Mouse (Mus musculus) neural tube, embryonic 11.5 days (tissue): Measurements from ENCODE around the gene Elavl1. TPM values are rescaled to one million over a fixed set of nuclear protein-coding genes. Genes with fewer than 3 reads are reported as not detected.

Experiments used
- ATAC-seq: fragments of 200-750 bp; cut with Nextera tagmentation; 2 replicates; pipeline ENCODE4 v1.8.0; 2017; ENCODE audit warnings: moderate number of reproducible peaks, mild to moderate bottlenecking, moderate TSS enrichment, moderate library complexity; ENCODE audit not compliant: insufficient read depth, low FRiP score, low TSS enrichment
- DNase-seq: peaks from one replicate; pipeline ENCODE4 v3.0.0-alpha.2; 2015; ENCODE audit warnings: low spot score
- H3K27ac ChIP-seq: fragments of 300-500 bp; sonication (generic); 2 replicates; pipeline ENCODE4 v1.5.1; 2014; ENCODE audit warnings: low read depth, mild to moderate bottlenecking, low read length
- H3K27me3 ChIP-seq: fragments of 300-500 bp; sonication (generic); 2 replicates; pipeline ENCODE4 v1.6.1; 2014; ENCODE audit warnings: mild to moderate bottlenecking, low read length, mixed read lengths; ENCODE audit not compliant: control insufficient read depth, insufficient read depth
- H3K36me3 ChIP-seq: fragments of 300-500 bp; sonication (generic); 2 replicates; pipeline ENCODE4 v1.6.1; 2014; ENCODE audit warnings: mild to moderate bottlenecking, low read length, moderate library complexity, mixed read lengths; ENCODE audit not compliant: control insufficient read depth, insufficient read depth
- H3K4me1 ChIP-seq: fragments of 300-500 bp; sonication (generic); 2 replicates; pipeline ENCODE4 v1.6.1; 2014; ENCODE audit warnings: low read length, mixed read lengths; ENCODE audit not compliant: control insufficient read depth, insufficient read depth
- H3K4me2 ChIP-seq: fragments of 300-500 bp; sonication (generic); 2 replicates; pipeline ENCODE4 v1.6.1; 2014; ENCODE audit warnings: low read depth, mild to moderate bottlenecking, moderate library complexity
- H3K4me3 ChIP-seq: fragments of 300-500 bp; sonication (generic); 2 replicates; pipeline ENCODE4 v1.5.1; 2014; ENCODE audit warnings: low read depth, low read length
- H3K9ac ChIP-seq: fragments of 300-500 bp; sonication (generic); 2 replicates; pipeline ENCODE4 v1.6.1; 2014; ENCODE audit warnings: mild to moderate bottlenecking, low read length
- H3K9me3 ChIP-seq: fragments of 300-500 bp; sonication (generic); 2 replicates; pipeline ENCODE4 v1.6.1; 2016; ENCODE audit warnings: low read length; ENCODE audit not compliant: control insufficient read depth
- WGBS: fragments of 180-500 bp; shearing (Covaris S2); extraction: QIAGEN DNeasy Blood & Tissue Kit; methylation state at CpG from one replicate; pipeline ENCODE4 v1.1.7; 2014; 5-methylcytosine and 5-hydroxymethylcytosine counted together
- polyA plus RNA-seq: library from polyadenylated mRNA; unstranded; fragments of >200 nt; fragmentation: Nextera tagmentation; extraction: Ambion mirVana; gene quantifications from 2 replicates; pipeline ENCODE4 v1.2.1, GENCODE M21; 2014

Gene Elavl1
- 310 and 311 TPM in 2 replicates for polyA plus RNA-seq

GRCm38 (mm10) chr8:4324983-4325750 lies at the start of gene Elavl1, which contains the start of gene Ccl25:
Gene Elavl1 (minus strand): TSS chr8:4325413.
Gene Ccl25 (plus strand): TSS chr8:4325210.
- H3K9ac ChIP-seq = peak within 1 kb of the TSS; percentile 94
- H3K4me2 ChIP-seq = peak within 1 kb of the TSS; percentile 72
- under 1% methylated on average over 57 of the region's 78 CpGs for WGBS
- no peaks in the 10 kb centered on the region for H3K27me3 ChIP-seq
- peaks cover 10% of the 10 kb centered on the region for H3K36me3 ChIP-seq
- peak within 1 kb of the TSS; percentile 65 for H3K27ac ChIP-seq
- peak; percentile 98 for ATAC-seq
- no peaks in the 10 kb centered on the region for H3K9me3 ChIP-seq
- peak; percentile 97 for DNase-seq
- peak within 1 kb of the TSS; percentile 84 for H3K4me3 ChIP-seq
- 0 out of 2 replicates have a peak, but pooled peaks cover 12% of the 10 kb centered on the region for H3K4me1 ChIP-seq

- 81% methylated on average over 2 of the region's 2 CpGs for whole genome bisulfite sequencing
- Histone ChIP-seq H3K27ac (no peak overlapping the region), H3K9me3 (no peaks in the 10 kb centered on the region), H3K4me3 (no peak overlapping the region), H3K36me3 (no peaks in the 10 kb centered on the region), H3K27me3 (no peaks in the 10 kb centered on the region), H3K9ac (no peak overlapping the region), H3K4me2 (no peak overlapping the region), H3K4me1 (no peaks in the 10 kb centered on the region)
- ATAC-seq = no peak
- DNase-seq = no peak
These were observed 47.4 kb upstream of the Elavl1 start for GRCm38 (mm10) chr8:4372657-4373056.

GRCm38 (mm10) chr8:4370078-4370477 lies 44.9 kb upstream of the Elavl1 start:
- H3K4me3 ChIP-seq = no peak overlapping the region
- no peaks in the 10 kb centered on the region for H3K27me3 ChIP-seq
- no peaks in the 10 kb centered on the region for H3K36me3 ChIP-seq
- DNase-seq (peak; percentile 45), ATAC-seq (no peak)
- H3K27ac ChIP-seq = no peak overlapping the region
- no peaks in the 10 kb centered on the region for H3K4me1 ChIP-seq
- H3K4me2 ChIP-seq = no peak overlapping the region
- no peak overlapping the region for H3K9ac ChIP-seq
- H3K9me3 ChIP-seq = no peaks in the 10 kb centered on the region
- WGBS = 31% methylated on average over 2 of the region's 2 CpGs

- ATAC-seq = no peak
- Histone ChIP-seq H3K27me3 (no peaks in the 10 kb centered on the region), H3K27ac (no peak overlapping the region), H3K9me3 (no peaks in the 10 kb centered on the region), H3K4me3 (no peak overlapping the region), H3K4me2 (no peak overlapping the region), H3K9ac (no peak overlapping the region), H3K36me3 (no peaks in the 10 kb centered on the region), H3K4me1 (no peaks in the 10 kb centered on the region)
- WGBS = 93% methylated on average over 4 of the region's 4 CpGs
- DNase-seq = no peak
These were observed 43.3 kb upstream of the Elavl1 start for GRCm38 (mm10) chr8:4368470-4368869.

GRCm38 (mm10) chr8:4367808-4368207 lies 42.6 kb upstream of the Elavl1 start:
- no peak overlapping the region for H3K9ac ChIP-seq
- no peaks in the 10 kb centered on the region for H3K9me3 ChIP-seq
- no peak overlapping the region for H3K4me2 ChIP-seq
- DNase-seq (no peak), ATAC-seq (no peak)
- no peaks in the 10 kb centered on the region for H3K36me3 ChIP-seq
- no peak overlapping the region for H3K27ac ChIP-seq
- H3K27me3 ChIP-seq = no peaks in the 10 kb centered on the region
- 84% methylated on average over 11 of the region's 11 CpGs for WGBS
- no peaks in the 10 kb centered on the region for H3K4me1 ChIP-seq
- H3K4me3 ChIP-seq = no peak overlapping the region

- 87% methylated on average over 3 of the region's 3 CpGs for WGBS
- no peak overlapping the region for H3K4me2 ChIP-seq
- H3K4me3 ChIP-seq = no peak overlapping the region
- H3K4me1 ChIP-seq = no peaks in the 10 kb centered on the region
- H3K9me3 ChIP-seq = no peaks in the 10 kb centered on the region
- no peaks in the 10 kb centered on the region for H3K36me3 ChIP-seq
- DNase-seq (no peak), ATAC-seq (no peak)
- no peak overlapping the region for H3K9ac ChIP-seq
- H3K27ac ChIP-seq = no peak overlapping the region
- H3K27me3 ChIP-seq = no peaks in the 10 kb centered on the region
These were observed 41.0 kb upstream of the Elavl1 start for GRCm38 (mm10) chr8:4366189-4366588.

- WGBS = 85% methylated on average over 2 of the region's 2 CpGs
- no peak overlapping the region for H3K4me3 ChIP-seq
- no peaks in the 10 kb centered on the region for H3K27me3 ChIP-seq
- H3K36me3 ChIP-seq = no peaks in the 10 kb centered on the region
- H3K4me1 ChIP-seq = no peaks in the 10 kb centered on the region
- H3K9me3 ChIP-seq = no peaks in the 10 kb centered on the region
- H3K9ac ChIP-seq = no peak overlapping the region
- no peak overlapping the region for H3K4me2 ChIP-seq
- no peak overlapping the region for H3K27ac ChIP-seq
- DNase-seq = no peak
- no peak for ATAC-seq
These were observed 35.7 kb upstream of the Elavl1 start for GRCm38 (mm10) chr8:4360922-4361321.

GRCm38 (mm10) chr8:4359362-4359761 lies 34.1 kb upstream of the Elavl1 start:
- no peak overlapping the region for H3K4me2 ChIP-seq
- no peaks in the 10 kb centered on the region for H3K27me3 ChIP-seq
- H3K4me1 ChIP-seq = no peaks in the 10 kb centered on the region
- H3K9me3 ChIP-seq = no peaks in the 10 kb centered on the region
- DNase-seq (no peak), ATAC-seq (no peak)
- no peak overlapping the region for H3K4me3 ChIP-seq
- H3K9ac ChIP-seq = no peak overlapping the region
- no peaks in the 10 kb centered on the region for H3K36me3 ChIP-seq
- 81% methylated on average over 3 of the region's 3 CpGs for WGBS
- H3K27ac ChIP-seq = no peak overlapping the region

- Histone ChIP-seq H3K27ac (no peak overlapping the region), H3K4me1 (no peaks in the 10 kb centered on the region), H3K4me2 (no peak overlapping the region), H3K36me3 (no peaks in the 10 kb centered on the region), H3K27me3 (no peaks in the 10 kb centered on the region), H3K9ac (no peak overlapping the region), H3K4me3 (no peak overlapping the region), H3K9me3 (no peaks in the 10 kb centered on the region)
- no peak for ATAC-seq
- 92% methylated on average over 10 of the region's 10 CpGs for WGBS
- no peak for DNase-seq
These were observed 30.2 kb upstream of the Elavl1 start for GRCm38 (mm10) chr8:4355455-4355854.
